Mouse (Mus musculus): ENCODE data around the gene Zfp84. TPM values are rescaled to one million over a fixed set of nuclear protein-coding genes. Genes with fewer than 3 reads are reported as not detected.
"Not testable (repeated sequence)": the region's sequence is repeated elsewhere in the genome, so short reads cannot be mapped to it uniquely, and the experiment has no call there.

Gene Zfp84
- 2.9 and 4.9 TPM in 2 replicates for polyA plus RNA-seq (2012; rRNA removed)

DNA sequence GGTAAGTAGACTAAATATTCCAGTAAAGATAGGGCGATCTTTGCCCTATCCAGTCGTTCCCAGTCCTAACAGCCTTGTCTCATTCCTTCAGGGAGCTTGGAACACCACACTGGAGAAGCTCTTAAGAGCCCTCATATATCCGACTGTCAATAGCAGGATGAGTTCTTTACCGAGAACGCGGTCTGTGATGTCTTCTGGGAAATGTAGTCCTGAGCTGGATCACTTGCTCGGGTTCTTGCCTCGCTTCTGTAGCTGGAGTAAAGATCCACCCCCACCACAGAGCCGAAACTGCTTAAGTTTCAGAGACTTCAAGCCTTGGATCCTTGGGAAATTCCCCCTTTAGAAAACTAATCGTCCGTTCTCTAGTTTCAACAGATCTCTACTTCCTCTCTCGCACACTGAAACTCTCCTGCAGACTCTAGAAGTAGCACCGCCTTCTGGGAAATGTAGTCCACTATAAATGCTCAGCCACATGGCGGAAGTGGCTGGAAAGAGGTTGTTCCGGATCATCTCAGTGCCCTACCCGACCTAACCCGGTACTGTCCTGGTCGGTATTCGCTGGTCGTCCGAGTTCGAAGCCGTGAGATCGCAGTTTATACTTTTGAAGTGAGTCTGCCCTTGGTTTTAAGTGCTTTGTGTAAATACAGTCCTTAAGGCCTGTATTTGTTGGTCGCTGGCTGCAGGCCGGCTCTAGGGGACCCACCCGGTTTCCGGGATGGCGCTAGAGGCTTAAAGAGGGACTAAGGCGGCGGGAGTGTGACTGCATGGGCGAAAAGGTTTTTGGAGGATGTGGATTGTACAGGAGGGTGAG lies at the start of gene Zfp84:
TSS of gene Zfp84 (plus strand) at position 463 of the 811 bp plus-strand sequence.
- under 1% methylated on average over 32 of the region's 32 CpGs for WGBS

GRCm38 (mm10) chr7:29725461-29726142 lies 42.8 kb upstream of the Zfp84 start:
- WGBS, result 39% methylated on average over 17 of the region's 17 CpGs
- DNase-seq (ENCODE audit: low read depth, low spot score), result not testable (repeated sequence)

More for the DNA sequence above, at the start of gene Zfp84:
- peak; percentile 98 for DNase-seq (ENCODE audit: low read depth, low spot score)

DNA sequence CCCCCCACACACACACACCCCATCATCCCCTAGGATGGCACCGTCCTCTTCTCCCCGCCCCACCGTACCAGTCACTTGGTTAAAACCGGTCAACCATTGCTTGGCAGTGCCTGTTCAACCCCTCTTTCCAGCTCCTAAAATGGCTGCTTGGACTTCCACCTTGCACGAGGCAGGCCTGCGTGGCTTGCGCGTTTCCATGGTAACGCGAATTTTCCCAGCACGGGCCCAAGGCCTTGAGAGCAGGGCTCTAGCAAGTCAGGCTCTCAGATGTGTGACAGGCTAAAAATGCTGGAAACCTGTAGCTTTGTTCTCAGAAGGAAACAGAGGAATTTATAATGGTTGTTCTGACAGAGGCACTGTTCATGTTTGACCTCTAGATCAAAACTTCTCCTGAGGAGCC lies 41.5 kb upstream of the Zfp84 start, which contains the start of gene Catsperg2:
TSS of gene Catsperg2 (minus strand) at position 173 of the 400 bp plus-strand sequence.
- DNase-seq (ENCODE audit: low read depth, low spot score), result not testable (repeated sequence)
- 67% methylated on average over 11 of the region's 11 CpGs for WGBS

- no peak for DNase-seq (ENCODE audit: low read depth, low spot score)
Observed at GRCm38 (mm10) chr7:29728055-29728454, 40.3 kb upstream of the Zfp84 start.

DNA sequence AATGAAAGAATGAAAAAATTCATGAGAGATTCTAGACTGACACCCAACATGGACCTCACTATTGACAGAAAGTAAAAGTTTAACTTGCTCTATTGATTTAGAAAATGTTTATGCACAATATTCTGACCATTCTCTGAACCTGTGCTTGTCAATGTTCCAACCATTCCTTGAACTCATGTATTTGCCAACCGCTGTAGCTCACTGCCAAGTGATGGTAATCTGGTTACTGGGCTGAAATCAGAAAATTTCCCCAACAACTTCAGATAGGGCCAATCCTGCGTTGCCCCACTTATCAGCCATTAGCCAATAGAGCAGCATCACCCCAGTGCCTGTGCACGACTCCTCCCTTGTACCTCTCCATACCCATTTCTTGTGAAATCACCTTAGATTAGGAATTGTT lies 26.1 kb upstream of the Zfp84 start:
- DNase-seq (ENCODE audit: low read depth, low spot score), result no peak
- WGBS, result 70% methylated on average over 3 of the region's 3 CpGs

More at GRCm38 (mm10) chr7:29728055-29728454, 40.3 kb upstream of the Zfp84 start:
- WGBS, result 87% methylated on average over 2 of the region's 2 CpGs

DNA sequence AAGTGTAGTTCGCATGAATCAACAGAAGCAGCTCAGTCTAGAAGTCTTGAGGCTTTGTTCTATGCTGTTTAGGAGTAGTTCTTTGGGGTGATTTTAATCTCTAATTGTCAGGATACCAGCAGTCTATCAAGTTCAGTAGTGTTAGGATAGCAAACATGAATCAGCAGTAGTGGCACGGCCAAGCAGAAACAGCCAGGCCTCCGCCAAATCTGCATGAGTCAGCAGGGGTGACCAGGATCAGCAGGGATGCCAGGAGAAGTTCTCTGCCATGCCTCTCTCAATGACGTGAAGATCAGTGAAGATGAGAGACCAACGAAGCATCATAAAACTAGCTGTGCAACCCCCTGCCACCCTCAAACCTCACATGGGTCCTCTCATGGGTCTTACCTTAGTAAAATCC lies 7.9 kb upstream of the Zfp84 start:
- DNase-seq (ENCODE audit: low read depth, low spot score), result no peak
- WGBS, result 87% methylated on average over 5 of the region's 5 CpGs

GRCm38 (mm10) chr7:29764702-29765101 lies 3.6 kb upstream of the Zfp84 start:
- no peak for DNase-seq (ENCODE audit: low read depth, low spot score)
- 86% methylated on average over 7 of the region's 7 CpGs for WGBS

DNA sequence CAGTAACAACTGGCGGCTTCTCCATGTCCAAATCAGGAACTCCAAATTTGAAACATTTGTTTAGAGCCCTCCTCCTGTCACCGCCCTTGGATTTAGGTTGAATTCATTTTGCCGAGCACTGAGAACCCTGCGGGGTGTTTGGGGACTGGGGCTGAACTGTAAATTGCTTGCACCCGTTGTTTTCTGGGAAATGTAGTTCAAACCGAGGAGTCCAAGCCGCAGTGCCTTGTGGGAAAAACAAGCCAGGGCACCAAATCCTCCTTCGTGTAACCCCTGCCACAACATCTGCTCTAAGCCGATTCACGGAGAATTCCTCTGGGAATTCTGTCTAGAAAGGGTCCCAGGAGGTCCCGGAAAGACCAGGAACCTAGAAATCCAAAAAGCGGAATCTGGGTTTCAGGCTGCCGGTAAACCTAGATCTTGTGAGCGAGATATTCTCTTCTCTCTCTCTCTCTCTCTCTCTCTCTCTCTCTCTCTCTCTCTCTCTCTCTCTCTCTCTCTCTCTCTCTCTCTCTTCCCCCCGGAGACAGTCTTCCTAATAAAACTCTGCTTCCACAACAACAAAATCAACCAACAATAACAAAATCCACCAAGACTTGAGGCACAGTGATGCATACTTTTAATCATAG lies 1.2 kb upstream of the Zfp84 start:
- peak; percentile 85 for DNase-seq (ENCODE audit: low read depth, low spot score)
- WGBS, result under 1% methylated on average over 15 of the region's 15 CpGs

DNA sequence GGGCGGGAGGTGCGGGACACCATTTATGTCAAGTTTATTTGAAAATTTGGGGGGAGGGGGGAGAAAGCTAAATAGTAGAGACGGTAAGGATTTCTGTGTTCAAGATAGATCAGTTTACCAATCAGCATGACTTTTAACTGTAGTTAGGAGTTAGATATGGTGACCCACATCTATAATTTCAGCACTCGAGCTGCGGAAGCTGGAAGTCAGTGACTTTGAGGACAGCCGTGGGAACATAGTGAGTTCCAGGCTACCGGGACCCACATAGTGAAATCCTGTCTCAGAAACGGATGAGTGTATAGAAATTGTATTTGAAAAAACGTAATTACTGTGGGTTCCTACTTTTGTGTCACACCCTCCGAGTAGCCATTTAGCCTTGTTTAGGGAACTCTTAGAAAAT lies 628 bp downstream of the Zfp84 start:
- DNase-seq (ENCODE audit: low read depth, low spot score), result no peak
- WGBS, result 2% methylated on average over 10 of the region's 10 CpGs

DNA sequence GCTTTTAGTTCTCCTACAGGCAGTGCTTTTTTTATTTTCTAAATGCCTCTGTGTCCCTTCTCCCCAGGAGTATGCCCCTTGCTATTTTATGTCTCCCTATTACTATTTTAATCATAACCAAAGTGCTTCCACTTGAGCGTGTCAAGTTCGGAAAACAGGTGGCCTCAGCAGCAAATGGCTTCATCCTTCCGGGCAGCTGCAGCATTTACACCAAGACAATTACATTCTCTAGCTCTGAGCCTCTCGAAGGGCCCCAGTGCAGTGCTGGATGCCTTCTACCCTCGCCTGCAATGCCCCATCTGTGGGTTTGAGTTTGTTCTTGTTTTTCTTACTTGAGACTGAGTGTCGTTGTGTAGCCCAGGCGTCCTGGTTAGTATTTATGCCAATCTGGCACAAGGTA lies 5.2 kb downstream of the Zfp84 start:
- WGBS, result 93% methylated on average over 7 of the region's 7 CpGs
- DNase-seq (ENCODE audit: low read depth, low spot score), result no peak

DNA sequence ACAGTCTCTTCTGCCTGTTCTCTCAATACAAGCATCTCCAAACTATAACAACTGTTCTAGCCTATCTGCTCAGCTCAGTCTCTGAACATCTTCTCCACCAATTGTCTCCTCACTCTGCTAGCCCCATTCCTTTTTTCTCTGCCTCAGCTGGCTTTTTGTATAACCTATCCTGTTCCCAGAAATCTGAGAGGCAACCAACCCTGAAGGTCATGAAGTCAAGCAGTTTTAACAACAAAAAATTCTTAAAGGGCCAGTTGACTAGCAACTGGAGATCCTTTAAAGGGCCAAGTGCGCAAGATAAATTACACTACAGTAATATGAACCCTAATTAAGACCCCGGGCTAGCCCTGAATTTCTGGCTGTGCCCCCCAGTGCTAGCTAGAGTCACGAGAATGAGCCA lies 6.0 kb downstream of the Zfp84 start:
- no peak for DNase-seq (ENCODE audit: low read depth, low spot score)
- WGBS, result 97% methylated on average over 3 of the region's 3 CpGs

GRCm38 (mm10) chr7:29776568-29776967 lies 8.2 kb downstream of the Zfp84 start:
- no peak for DNase-seq (ENCODE audit: low read depth, low spot score)
- 96% methylated on average over 19 of the region's 19 CpGs for WGBS

DNA sequence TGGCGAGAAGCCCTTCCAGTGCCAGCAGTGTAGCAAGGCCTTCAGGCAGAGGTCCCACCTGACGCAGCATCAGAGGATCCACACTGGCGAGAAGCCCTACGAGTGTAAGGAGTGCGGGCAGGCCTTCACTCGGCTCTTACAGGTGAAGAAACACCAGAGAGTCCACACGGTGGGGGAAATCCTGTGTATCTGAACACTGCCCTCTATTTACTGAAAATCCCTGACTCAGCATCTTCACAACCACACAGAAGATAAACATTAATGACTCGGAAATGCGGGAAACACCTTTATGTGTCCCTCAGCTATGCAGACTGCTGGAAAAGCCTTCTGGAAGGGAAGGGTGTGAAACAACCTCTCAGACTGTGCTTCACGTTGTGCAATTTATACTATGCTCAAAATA lies 9.0 kb downstream of the Zfp84 start:
- DNase-seq (ENCODE audit: low read depth, low spot score), result no peak
- WGBS, result 95% methylated on average over 10 of the region's 10 CpGs

- WGBS, result under 1% methylated on average over 45 of the region's 45 CpGs
- peak; percentile 54 for DNase-seq (ENCODE audit: low read depth, low spot score)
Observed at GRCm38 (mm10) chr7:29783871-29784551, 15.7 kb downstream of the Zfp84 start, which contains the start of gene Zfp30. Gene Zfp30 (plus strand): TSS chr7:29783998.

- DNase-seq (ENCODE audit: low read depth, low spot score), result no peak
- WGBS, result 66% methylated on average over 8 of the region's 8 CpGs
Observed at GRCm38 (mm10) chr7:29785023-29785422, 16.7 kb downstream of the Zfp84 start.

DNA sequence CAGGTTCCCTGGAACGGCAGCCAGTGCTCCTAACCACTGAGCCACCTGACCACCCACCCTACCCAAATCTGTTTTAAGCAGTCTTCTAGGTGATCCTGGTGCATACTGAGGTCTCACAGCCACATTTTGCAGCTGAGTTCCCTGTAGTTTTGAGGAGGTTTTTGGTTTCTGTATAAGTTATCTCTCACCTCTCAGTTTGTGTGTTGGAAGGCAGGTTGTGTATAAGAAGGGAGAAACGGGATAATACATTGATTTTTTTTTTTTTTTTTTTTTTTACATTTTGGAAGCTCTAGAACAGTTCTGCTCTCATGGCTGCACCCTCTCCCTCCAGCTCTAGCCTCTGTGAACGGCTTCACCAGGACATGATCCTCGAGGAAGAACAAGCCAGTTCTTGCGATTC lies 17.5 kb downstream of the Zfp84 start:
- DNase-seq (ENCODE audit: low read depth, low spot score), result no peak
- WGBS, result 83% methylated on average over 5 of the region's 5 CpGs

- 46% methylated on average over 27 of the region's 27 CpGs for WGBS
- no peak for DNase-seq (ENCODE audit: low read depth, low spot score)
Observed at GRCm38 (mm10) chr7:29792906-29793305, 24.6 kb downstream of the Zfp84 start.

- WGBS, result 77% methylated on average over 5 of the region's 5 CpGs
- DNase-seq (ENCODE audit: low read depth, low spot score), result no peak
Observed at GRCm38 (mm10) chr7:29807046-29807445, 38.7 kb downstream of the Zfp84 start.

DNA sequence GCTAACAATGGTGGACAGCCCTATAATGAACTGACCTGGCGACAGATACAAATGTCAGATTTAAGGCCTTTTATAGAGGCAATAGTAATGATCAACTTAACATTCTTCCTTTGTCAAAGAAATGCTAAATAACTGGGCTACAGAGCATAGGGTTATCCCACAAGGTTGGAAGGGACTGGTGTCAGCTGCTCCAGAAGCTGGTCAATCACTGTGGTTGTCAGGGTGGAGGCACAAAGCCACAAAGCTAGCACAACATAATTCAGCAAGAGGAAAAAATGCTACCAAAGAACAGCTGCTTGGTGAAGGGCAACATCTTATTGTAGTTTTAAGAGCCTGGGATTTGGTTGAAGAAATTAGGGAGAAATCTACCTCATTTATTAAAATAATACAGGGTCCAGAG lies 43.9 kb downstream of the Zfp84 start:
- WGBS, result 97% methylated on average over 1 of the region's 1 CpGs
- DNase-seq (ENCODE audit: low read depth, low spot score), result no peak

DNA sequence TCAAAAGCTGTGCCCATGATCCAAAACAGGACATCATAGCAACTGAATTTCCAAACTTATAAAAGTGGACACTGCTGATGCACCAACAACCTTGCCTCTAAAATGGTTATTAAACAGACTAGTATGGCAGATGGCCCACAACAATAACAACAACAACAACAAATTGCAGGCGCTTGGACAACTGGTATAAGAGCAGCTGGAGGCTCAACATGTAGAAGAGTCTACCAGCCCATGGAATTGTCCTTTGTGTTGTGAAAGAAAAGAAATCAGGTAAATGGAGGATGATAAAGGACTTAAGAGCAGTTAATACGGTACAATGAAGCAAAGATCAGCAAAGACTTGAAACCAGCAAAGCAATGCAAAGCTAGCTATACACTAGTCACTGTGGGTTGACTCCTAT lies 46.0 kb downstream of the Zfp84 start:
- 94% methylated on average over 2 of the region's 2 CpGs for WGBS
- DNase-seq (ENCODE audit: low read depth, low spot score), result no peak

Data from large intestine, adult 2 months (tissue).